Mouse (Mus musculus): ENCODE data around the gene Bbc3.
A peak's percentile ranks its signal among the peaks of the same experiment; 100 is the strongest.
"Not testable (repeated sequence)": the region's sequence is repeated elsewhere in the genome, so short reads cannot be mapped to it uniquely, and the experiment has no call there.

Gene Bbc3

DNA sequence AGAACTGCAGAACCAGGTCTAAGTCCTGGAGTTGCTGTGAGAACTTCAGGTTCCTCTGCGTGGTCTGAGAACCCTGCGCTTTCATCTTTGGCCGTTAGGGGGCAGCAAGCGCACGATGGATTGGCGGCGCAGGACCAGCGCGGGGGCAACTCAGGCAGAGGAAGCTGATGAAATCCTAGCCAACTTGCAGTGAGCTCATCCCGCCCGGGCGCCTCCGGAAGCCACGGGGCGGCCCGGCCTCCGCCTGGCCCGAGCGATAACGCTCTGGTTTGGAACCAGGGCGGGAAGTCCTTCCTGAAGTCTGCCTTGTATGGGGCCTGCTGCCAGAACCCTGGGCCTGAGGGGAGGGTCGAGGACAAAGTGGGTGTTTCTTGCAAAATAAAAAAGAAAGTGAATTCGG lies 13.4 kb upstream of the Bbc3 start:
- DNase-seq (ENCODE audit: low spot score), result peak; percentile 90

- DNase-seq (ENCODE audit: low spot score), result peak; percentile 76
Observed at GRCm38 (mm10) chr7:16295321-16295900, 12.8 kb upstream of the Bbc3 start.

- DNase-seq (ENCODE audit: low spot score), result no peak
Observed at GRCm38 (mm10) chr7:16296146-16296545, 12.0 kb upstream of the Bbc3 start.

GRCm38 (mm10) chr7:16296766-16297390 lies 11.3 kb upstream of the Bbc3 start:
- peak; percentile 91 for DNase-seq (ENCODE audit: low spot score)

DNA sequence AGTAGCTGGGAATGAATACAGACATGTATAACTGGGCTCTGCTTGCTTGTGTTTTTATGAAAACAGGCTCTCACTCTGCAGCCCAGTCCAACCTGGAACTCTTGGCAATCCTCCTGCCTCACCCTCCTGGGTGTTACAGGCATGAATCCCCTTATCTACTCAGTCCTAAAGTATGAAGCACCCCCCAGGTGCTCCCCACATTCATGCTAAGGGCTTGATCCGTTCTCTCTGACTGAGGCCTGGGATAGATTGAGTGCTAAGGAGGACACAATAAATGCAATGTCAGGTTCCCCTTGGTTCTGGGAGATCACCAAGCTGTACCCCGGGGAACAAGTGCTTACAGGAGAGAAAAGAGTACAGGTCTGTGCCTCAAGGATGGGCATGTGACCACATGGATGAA lies 10.6 kb upstream of the Bbc3 start:
- DNase-seq (ENCODE audit: low spot score), result no peak

DNA sequence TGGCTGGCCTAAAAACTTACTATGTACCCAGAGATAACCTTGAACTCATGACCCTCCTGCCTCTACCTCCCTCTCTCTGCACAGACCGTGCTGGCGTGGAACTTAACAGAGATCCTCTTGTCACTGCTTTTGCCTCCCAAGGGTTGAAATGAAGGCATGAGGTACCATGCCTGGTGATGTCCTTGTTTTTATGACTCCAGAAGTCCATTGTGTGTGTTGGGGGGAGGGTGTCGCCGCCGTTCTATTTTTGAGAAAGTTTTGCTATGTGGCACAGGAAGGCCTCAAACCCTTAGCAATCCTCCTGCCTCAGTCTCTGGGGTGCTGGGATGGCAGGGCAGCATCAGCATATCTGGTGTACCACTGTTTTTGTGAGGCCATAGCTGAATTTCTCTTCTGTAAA lies 9.3 kb upstream of the Bbc3 start:
- DNase-seq (ENCODE audit: low spot score), result no peak

DNA sequence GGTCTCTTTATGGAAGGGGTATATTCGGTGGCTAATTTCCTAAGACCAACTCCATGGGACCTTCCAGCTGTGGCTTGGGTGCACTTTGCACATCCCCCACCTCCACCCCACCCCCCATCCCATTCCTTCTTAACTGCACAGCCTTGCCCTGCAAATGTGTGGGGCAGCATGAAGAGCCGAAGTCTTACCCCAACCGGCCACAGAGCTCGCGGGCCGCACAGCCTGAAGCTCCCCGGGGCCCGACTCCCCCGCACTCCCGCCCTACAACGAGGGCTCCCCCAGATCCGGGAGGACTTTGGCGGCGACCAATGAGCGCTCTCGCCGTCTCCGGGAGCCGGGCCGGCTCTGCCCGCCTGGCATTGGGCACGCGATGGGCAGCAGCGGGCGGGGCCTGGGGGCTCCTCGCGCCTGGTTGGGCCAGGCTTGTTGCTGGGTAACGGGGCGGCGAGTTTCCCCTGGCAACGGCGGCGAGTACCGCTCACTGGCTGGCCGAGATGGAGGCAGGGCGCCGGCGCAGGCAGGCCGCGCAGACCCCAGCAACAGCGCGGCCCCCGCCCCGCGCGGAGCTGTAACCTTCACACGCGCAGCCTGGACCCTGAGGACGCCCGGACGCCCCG lies 8.7 kb upstream of the Bbc3 start:
- DNase-seq (ENCODE audit: low spot score), result peak; percentile 71

DNA sequence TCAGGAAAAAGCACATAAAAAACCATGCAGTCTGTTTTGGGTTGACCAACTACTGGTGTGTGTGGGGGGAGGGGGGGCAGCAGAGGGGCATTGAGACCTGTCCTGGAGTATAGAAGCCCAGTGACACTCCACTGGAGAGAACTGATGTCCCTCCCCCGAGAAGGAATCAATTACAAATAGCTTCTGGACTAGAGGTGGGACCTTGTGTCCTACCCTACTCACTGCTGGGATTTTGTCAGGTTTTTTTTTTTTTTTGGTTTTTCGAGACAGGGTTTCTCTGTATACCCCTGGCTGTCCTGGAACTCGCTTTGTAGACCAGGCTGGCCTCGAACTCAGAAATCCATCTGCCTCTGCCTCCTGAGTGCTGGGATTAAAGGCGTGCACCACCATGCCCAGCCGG lies 1.1 kb upstream of the Bbc3 start:
- DNase-seq (ENCODE audit: low spot score), result not testable (repeated sequence)

GRCm38 (mm10) chr7:16308555-16309317 lies 543 bp downstream of the Bbc3 start:
- no peak for DNase-seq (ENCODE audit: low spot score)

DNA sequence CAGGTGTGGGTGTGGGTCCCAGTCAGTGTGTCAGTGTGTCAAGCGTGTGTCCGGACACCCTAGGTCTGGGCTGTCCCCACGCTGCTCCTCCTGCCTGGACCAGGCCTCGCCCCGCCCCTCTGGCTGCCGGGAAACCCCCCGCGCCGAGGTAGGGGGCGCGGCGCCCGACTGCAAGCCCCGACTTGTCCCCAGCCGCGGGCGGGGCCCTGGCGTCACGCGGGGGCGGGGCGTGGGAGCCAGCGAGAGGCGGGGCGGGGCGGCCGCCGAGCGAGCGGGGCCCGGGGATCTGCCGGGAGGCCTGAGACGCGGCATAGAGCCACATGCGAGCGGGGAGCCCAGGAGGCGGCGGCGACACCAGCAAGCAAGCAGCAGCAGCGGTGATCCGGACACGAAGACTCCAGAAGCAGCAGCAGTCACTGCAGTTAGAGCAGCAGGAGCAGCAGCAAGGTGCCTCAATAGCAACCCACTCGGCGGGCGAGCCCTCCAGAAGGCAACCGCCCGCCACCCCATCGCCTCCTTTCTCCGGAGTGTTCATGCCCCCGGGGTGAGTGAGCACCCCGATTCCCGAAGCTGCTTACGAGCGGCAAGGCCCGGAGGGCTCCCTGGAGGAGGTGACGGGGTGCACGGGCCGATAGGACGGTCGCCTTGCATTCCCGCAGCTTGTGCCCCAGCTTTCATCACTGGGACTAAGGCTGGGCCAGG lies 1.3 kb downstream of the Bbc3 start:
- peak; percentile 82 for DNase-seq (ENCODE audit: low spot score)

- peak; percentile 71 for DNase-seq (ENCODE audit: low spot score)
Observed at GRCm38 (mm10) chr7:16310020-16310520, 1.9 kb downstream of the Bbc3 start.

- peak; percentile 43 for DNase-seq (ENCODE audit: low spot score)
Observed at GRCm38 (mm10) chr7:16310521-16311452, 2.6 kb downstream of the Bbc3 start.

DNA sequence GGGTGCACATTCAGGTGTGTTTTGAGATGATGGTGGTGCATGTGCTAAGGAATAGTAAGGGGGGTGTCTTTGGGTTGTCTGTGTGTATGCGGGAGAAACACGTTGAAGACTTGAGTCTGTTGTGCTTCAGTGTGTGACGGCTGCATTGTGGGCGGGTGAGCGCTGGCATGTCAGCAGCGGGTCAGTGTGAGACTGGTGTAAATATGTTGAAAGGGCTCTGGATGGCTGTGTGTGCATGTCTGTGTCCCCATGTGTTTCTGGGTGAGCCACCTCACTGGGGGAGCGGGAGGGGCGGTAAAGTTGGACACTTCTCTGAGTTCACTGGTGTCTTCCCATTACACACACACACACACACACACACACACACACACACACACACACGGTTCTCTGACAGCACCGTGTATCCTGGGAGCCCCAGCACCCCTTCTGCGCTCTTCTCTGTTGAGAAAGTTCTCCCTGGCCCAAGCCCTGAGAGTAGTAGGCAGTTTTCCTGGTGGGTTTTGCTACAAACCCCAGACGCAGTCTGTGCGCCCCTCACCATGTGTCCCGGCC lies 3.3 kb downstream of the Bbc3 start:
- no peak for DNase-seq (ENCODE audit: low spot score)

GRCm38 (mm10) chr7:16312011-16312671 lies 3.9 kb downstream of the Bbc3 start:
- DNase-seq (ENCODE audit: low spot score), result no peak

- DNase-seq (ENCODE audit: low spot score), result peak; percentile 88
Observed at GRCm38 (mm10) chr7:16312672-16313311, 4.6 kb downstream of the Bbc3 start.

DNA sequence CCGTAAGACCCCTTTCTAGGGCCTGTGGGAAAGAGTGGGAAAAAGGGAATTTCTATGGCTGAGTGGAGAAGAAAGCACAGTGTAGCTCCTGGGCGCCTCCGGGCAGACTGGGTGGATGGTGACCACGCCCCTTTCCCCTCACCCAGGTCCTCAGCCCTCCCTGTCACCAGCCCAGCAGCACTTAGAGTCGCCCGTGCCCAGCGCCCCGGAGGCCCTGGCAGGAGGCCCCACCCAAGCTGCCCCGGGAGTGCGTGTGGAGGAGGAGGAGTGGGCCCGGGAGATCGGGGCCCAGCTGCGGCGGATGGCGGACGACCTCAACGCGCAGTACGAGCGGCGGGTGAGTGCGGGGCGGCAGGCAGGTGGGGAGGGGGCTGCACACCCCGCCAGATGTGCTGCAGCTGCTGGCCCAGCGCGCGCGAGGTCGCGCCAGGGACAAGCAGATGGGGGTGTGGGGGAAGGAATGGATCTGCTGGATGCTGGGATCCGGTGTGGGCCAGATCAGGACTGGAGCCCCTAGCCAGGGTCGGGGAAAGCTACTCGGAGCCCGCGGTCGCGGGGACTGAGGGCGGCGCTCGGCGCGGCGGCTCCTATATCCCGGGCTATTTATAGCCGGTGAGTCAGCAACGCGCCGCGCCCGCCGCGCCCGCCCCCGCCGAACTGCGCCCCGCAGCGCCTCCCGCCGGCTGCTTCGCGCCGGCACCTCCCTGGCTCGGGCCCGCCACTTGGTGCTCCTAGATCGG lies 5.5 kb downstream of the Bbc3 start:
- DNase-seq (ENCODE audit: low spot score), result peak; percentile 59

DNA sequence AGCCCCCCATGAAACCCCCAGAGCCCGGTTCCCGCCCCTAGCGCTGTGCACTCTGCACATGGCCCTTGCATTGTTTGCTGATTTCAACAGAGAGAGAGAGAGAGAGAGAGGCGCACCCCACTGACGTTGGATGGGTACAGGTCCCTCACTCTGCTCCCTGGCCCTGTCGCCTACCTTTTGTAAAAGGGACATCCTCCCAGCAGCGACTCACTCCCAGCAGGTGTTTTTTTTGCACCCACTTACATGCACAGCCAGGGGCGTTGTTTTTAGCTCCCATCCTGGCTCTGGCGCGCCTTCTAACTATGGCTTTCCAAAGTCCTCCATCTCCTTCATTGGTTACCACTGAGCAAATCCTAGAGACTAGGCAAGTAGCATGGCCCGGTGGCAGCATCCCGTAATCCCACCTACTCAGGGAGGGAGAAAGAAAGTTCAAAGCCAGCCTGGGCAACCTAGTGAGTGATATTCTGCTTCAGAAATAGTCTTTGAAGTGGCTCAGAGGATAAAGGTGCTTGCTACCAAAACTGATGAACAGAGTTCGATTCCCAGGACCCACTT lies 6.1 kb downstream of the Bbc3 start:
- DNase-seq (ENCODE audit: low spot score), result peak; percentile 79

DNA sequence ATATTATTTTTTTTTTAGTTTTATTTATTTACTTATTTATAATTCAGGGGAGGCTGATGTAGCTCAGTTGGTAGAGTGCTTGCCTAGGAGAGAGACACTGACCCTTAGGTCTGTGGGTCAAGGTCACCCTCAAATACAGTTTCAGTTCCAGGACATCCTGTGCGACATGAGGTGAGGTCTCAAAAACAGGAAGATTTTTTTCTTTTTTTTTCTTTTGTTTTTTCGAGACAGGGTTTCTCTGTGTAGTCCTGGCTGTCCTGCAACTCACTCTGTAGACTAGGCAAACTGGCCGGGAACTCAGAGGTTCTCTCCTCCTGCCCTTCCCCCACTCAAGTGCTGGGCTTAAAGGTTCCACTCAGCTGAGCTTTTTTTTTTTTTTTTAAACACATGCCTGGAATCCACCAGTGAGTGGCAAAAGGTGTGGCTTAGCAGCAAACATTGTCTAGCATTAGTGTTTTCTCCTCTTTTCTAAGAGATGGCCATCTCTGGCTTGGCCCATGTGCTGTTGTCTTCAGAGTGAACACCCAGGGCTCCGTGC lies 7.1 kb downstream of the Bbc3 start:
- DNase-seq (ENCODE audit: low spot score), result no peak

Measured in yolk sac, embryonic 10.5 days (tissue).